Mouse (Mus musculus) fibroblast of lung, adult 2 months (primary cell): ENCODE results near the gene Stn1.

Experiments used
- DNase-seq: peaks from one replicate; pipeline ENCODE4 v3.0.0-alpha.2; 2011; ENCODE audit warnings: low read depth

Gene Stn1

DNA sequence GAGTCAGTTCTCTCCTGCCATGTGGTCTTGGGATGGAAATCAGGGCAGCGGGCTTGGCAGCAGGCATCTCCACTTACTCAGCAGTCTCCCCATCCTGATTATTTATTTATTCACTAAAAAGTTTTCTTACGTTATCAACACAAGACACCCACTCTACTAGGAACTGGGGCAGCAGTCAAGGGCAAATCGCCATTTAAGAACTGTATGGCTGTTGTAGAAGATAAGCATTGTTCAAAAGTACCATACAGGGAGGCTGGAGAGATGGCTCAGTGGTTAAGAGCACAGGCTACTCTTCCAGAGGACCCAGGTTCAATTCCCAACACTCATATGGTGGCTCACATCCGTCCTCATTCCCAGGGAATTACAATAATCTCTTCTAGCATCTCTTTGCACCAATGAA lies 65.5 kb downstream of the Stn1 start:
- no peak for DNase-seq

DNA sequence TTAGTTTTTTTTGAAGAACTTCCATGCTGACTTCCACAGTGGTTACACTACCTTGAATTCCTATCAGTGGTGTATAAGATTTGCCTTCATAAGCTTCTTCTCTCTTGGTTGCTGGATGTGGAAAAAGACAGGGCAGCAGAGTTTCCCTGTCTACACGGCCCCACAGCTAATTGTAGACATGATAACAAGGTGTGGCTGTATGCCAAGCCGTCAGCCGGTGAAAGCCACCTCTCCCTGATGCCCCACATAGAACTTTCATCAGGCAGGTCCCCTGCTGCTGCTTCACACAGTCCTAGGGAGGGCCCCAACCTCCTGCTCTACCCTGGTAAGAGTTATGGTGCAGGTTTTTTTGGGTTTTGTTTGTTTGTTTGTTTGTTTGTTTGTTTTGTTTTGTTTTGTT lies 68.6 kb downstream of the Stn1 start:
- DNase-seq, result no peak

DNA sequence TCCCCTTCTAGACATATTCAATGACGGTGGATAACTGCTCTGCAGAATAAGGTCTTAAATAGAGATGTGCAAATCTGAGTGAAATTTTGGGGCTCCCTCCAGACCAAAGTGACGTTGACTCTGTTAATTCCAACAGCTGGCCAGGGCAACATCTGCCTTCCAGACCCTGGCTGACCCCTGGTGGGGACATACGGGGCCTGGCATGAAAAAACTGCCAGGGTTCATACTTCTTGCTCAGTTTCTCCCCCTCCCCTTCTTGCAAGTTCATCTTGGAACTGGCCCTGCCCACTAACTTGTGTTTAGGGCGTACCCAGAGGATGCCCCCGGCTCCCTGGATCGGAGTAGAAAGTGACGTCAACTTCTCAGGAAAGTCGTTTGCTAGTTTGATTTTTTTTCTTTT lies 70.5 kb downstream of the Stn1 start:
- no peak for DNase-seq

DNA sequence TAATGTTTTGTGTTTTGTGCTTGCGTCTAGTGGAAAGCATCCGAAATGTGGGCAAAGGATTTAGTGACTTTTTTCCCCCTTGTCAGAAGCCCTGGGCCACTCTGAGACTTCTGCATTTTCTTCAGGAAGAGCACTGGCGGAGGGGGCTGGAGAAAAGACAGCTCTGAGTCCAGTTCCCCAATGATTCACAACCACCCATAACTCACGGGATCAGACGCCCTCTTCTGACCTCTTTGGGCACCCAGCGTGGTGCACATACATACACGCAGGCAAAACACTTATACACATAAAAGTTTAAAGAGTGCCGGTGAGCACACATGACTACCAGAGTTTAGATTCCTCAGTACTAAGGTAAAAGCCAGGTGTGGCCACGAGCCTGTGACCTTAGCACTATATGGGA lies 71.8 kb downstream of the Stn1 start:
- no peak for DNase-seq

DNA sequence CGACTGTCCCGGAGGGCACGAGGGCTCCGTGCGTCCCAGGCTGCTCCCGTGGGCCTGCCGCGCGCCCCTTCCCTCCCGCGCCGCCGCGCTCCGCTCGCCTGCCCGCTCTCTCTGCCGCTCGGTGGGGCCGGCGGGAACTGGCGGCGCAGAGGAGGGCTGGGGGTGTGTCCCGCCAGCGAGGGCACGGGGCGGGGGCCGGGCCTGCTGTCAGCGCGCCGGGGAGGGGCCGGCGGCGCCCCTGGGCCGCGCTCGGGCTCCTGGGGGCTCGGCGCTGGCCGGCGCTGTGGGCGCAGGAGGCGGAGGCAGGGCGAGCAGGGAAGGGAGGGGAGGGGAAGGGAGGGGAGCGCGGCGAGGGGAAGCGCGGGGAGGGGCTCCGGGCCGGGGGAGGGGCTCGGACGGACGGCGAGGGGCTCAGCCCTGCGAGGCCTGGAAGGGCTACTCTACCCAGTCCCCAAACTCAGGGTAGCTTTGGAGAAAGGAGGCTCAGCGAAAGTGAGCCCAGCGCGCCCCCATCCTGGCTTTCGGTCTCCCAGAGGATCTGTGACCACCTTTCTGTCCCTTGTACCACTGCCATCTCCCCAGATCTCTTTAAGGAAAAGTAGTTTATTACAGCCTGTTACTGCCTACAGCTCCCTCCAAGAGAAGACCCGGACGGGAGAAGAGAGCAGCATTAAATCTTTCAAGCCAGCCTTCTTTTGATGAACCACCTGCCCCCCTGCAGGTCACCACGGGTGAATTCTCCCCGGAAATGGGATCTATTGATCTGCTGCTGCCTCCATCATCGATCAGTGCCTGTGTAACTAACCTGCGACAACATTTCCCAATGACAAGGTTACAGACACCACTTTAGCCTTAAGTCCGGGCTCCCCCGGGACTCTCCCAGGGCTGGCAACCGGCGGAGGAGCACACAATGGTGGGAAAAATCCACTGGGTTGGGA lies 72.7 kb downstream of the Stn1 start, which contains the start of gene Sh3pxd2a:
Gene Sh3pxd2a, minus strand, starts transcription at position 98 of the 938 bp plus-strand sequence.
- DNase-seq, result no peak

DNA sequence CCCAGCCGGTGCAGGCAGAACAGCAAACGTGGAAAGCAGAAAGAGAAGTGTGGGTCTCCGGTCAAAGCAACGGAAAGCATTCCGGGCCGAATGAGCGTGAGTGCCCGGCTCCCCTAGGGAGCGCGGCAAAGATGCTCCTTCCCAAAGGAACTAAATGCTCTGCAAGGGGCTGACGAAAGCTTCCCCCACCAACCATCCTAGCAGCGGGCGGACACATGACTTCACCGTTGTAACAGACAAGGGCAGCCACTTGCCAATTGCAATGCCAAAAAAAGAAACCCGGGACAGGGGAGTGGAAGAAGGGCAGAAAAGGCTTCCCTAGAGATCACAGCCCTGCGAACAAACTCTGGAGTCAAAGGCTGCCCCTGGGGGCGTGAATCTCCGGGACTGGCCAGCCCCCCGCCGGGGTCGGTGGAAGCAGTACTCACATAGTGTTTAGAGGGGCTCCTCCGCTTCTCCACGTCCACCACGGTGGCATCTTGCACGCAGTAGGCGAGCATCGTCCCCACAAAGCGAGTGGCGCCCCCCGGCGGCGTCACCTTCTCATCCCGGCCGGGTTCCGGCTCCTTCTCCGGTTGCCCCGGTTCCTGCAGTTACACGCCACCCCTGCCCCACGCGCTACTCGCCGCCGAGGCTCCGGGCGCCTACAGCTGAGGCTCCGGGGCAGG lies 73.5 kb downstream of the Stn1 start:
- no peak for DNase-seq

DNA sequence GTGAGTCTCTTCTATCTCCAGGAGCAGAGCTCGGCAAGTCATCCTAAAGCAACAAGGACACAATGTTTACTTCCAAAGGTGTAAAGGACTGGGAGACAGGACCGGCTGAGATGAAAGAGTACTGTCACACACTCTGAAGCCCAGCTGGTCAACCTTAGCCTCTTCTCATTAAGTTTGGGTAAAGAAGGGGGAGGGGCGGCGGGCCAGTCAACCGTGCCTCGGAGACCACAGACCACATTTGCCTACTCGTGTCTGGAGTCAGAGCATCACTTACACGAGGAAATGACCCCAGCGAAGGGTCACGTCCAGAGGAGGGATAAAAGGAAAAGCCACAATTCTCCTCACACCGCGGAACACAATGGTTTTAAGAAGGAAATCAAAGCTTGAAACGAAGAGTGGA lies 74.1 kb downstream of the Stn1 start:
- DNase-seq, result no peak

DNA sequence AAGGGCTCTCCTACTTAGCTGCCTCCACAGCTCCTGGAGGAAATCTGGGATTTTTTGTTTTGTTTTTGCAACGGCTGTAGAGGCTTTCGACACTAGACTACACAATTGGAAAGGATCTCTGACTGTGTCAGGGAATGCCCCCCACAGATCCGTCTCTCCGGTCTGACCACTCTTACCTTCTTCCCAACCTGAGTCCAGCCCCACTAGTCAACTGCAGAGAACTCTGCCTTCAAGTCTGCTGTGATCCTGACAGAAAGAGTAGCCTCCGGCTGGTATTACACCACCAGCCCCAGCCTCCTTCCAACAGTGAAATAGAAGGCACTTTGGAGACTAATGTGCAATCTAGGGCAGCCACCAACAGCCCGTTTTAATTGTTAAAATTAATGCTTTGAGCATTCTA lies 74.6 kb downstream of the Stn1 start:
- DNase-seq, result no peak

DNA sequence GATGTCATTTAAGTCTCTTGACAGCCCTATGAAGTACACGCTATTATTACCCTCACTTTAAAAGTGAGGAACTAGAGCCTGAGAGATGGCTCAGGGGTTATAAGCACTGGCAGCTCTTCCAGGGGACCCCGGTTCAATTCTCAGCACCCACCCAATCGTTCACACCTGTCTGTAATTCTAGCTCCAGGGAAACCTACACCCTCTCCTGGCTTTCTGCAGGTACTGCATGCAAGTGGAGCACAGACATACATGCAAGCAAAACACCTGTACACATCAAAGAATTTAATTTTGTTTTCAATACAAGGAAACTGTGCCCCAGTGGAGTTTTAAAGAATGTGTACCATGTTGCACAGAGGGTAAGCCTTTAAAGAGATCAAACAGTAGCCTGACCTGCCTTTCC lies 75.5 kb downstream of the Stn1 start:
- no peak for DNase-seq

DNA sequence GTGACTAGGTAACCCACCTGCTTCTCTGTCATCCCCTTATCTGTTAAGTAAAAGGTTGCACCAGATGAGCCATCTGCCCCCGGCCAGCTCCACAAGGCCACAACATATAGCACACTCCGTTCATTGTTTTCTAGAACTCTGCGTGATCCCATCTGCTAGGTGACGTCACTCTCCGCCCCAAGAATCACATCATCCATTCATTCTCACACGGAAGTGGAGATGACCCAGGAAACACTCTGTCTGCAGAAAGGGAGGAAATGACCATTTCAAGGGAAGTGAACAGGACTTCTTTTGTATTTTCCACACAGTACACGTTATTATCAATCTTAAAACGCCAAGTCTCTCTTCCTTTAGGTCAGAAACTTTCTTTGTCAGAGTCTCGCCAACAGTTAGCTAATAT lies 75.9 kb downstream of the Stn1 start:
- no peak for DNase-seq

DNA sequence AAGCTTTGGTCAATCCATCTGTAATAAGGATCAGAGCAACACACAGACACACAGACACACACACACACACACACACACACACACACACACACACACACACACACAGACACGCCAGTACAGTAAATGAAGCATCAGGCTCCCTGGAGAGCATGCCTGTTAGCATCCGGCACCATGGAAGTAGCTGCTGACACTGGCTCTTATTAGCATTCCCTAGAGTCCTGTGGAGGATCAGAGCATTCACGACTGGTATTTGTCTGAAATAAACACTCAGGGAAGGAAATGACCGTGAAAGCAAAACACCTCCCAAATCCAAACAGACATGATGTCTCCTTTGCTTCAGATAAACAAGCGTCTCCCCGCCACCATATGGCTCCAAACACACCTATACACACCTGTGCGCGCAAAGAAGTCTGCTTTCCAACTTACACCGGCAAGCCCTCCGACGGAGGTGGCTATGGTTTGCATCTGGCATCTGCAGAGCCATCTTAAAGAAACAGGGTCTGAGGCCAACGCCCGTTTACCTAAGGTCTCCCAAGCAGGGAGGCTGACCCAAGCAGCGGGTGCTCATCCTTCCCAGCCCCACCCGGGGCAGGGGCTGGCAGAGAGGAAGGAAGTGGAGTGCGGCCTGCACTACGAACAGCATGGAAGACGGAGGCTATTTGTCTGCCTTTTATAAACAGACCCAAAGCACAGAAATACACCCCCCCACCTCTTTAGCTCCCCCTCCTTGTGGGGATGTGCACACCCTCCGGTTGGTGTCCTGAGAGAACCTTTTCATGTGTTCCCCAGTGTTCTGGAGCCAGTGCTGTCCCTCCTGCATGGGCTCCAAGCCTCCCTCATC lies 77.0 kb downstream of the Stn1 start:
- no peak for DNase-seq

DNA sequence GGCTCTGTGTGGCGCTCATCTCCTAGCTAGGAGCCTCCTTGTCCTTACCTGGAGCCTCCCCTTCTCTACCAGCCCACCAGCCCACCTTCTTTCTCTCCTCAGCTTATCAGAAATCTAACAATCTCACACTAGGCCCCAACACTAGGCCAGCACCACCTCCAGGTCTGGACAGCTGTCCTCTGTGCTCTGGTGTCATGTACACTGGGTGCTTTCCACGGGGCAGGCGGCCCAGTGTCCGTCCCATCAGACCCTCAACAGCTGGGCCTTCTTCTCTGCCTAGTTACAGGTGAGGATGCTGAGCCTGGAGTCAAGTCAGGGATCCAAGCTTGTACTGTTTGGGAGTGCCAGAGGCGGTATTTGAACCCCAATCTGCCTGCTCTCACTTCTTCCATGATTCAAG lies 78.1 kb downstream of the Stn1 start:
- DNase-seq, result no peak

DNA sequence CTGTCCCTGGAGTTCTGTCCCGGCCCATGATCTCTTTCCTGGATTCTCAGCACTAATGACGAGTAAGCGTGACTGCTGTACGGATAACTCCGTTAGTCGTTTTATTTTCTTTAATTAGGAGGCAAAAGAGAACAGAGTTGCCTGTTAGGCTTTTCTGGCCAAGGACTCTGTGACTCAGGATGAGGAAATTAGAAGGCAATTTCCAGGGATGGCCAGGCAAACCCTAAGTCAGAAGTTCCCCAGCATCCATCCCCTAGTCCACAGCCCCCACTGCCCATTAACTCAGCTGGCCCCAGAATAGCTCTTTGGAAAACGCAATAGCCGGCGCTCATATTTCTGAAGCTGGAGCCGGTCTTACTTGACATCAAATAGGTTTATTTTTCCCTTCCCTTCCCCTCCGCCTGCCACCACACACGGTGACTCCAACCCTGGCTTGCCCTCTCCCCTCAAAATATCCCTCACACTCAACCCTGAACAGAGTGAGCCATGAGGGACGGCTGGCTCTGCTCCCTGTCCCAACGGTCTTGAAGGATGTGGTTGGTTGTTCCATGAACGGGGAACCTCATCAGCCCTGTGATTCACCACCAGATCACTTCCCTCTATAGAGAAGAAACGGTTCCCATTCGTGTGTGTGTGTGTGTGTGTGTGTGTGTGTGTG lies 78.7 kb downstream of the Stn1 start:
- peak; percentile 73 for DNase-seq

DNA sequence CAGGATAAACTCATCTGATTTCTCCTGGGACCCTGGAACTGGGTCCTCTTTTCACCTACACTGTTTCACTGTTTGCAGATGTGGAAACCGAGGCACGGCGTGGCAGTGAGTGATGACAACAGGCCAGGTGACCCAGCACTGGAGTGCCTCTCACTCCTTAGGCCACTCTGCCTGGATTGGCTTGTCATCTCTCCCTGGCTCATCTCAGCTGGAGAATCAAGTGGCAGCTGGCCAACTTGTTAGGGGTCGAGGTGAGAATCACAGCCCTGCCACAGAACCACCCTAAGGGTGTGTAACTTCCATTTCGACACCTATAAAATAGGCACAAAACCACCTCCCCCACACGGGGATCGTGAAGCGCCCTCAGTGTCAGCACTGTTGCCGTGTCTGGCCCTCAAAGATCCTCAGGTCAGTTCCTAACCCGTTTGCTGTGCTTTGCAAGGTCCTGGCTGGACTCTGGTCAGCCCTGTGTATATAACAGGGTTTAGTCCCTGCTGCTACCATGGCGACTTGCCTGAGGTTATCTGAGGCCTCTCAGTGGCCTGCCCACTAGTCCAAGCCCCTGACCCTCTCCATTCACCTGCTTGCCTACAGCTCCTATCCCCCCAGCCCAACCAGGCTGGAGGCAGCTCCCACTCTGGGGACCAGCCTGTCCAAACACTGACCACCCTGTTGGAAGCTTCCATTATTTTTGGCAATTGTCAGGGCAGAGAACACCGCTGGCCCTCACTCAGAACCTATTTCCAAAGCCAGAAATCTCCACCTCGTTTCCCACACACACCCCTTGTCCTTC lies 79.4 kb downstream of the Stn1 start:
- DNase-seq, result no peak

DNA sequence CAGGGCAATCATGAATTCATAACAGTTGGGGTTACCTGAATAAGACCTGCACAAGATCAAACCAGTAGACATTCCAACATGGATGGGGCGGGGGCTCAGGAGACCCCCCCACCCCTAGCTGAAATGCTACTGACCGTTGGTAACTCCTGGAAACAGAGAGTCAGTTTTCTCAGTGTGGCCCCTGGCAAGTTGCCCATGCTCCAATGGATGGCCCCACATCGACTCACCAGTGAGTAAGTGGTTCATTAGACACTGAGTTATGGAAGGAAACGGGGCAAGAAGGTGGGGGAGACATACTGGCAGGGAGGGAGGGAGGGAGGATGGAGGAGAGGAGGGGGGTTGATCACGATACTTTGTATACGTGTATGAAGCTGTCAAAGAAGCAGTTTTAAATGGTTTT lies 81.3 kb downstream of the Stn1 start:
- DNase-seq, result no peak

DNA sequence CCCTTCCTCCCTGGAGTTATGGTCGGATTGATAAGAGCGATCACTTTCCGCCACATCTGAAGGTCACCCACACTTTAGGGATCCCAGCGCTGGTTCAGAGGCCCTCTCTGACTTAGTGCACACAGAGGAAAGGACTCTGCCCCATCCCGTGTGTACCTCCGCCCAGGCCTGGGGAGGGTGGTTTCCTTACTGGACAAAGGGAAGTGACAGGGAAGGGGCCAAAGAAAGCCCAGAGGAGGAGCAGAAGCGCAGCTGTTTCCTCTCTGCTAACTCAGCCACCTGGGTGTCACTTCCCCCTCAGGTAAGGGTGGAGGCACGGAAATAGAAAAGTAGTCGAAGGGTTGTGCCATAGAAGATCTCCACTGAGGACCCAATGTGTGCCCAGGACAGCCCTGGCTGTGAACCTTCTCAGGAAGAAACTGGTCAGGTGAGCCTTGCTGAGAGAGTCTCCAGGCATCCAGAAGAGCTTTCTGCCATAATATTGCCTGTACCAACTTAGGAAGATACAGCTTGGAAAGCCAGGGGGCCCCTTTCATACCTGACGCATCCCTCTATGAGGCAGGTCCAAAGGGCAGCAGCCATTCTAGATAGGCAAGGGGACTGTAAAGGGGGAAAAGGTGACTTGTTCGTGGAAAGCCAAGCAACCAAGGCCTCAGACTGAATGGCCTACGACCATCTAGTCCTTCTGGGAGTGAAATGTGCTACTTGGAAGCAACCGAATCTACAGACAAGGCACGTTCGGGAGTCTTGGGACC lies 82.1 kb downstream of the Stn1 start:
- DNase-seq, result no peak

DNA sequence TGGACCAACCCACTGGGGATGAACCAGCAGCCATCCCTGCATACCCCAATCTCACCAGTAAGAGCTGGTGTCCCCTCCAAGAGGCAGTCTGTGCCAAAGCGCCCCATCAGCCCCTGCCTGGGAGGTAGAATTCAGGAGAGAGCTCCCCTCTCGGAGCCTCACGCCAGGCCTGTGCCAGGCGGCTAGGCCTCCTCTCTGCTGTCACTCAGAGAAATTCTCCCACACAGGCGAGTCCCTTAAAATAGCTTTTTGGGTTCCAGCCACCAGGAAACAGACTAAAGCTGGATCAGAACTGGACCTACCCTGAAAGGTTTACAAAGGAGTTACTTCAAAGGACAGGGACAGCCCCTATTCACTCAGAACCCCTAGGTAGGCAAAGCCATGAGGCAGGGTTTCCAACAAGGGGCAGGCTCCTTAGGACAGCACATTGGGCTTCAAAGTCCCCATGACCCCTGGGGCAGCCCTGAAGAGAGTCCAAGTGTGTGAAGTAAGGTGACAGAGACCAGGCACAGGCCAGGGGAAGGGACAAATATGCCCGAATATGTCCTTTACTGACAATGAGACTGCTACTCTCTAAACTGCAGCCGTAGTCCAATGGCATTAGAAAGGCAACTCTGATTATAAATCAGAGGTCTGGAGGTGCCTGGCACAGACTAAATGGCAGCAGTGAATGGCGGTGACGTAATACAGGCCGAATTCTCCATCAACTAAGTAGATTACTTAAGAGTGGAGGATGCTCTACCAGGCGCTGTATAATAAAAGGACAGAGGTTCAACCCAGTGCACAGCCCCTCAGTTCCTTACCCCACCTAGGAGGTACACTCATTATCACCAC lies 82.9 kb downstream of the Stn1 start:
- no peak for DNase-seq

DNA sequence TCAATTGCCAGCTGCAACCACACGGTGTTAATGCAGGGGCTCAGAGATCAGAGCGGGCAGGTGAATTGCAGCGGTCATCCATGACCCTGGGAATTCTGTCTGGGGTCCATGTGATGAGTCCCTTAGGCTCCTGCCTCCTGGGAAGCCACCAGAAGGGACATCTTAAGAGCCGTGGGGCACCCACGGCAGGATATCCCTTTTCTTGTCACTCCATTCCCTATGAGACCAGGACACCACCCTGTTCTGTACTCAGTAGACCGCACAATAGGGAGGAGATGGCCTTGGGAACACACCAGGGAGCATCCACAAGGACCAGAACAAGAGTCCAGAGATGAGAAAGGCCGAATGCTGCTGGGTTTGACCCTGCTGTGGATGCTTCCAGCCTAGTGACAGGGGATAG lies 84.0 kb downstream of the Stn1 start:
- DNase-seq, result no peak

DNA sequence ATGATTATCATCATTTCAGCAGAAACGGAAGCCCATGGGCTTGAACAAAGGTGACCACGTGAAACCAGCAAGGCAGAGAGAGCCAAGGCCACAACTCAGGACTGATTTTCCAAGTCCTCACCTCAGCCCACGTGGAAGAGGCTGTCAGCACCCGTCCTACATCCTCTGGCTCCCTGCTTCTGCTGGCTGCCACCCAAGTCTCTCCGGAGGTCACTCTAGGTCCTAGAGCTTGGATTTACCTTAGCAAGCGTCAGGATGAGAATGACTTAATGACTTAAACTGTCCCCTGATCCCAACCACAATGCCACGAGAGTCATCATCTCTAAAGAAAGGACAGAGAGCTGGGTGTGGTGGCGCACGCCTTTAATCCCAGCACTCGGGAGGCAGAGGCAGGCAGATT lies 84.6 kb downstream of the Stn1 start:
- no peak for DNase-seq

DNA sequence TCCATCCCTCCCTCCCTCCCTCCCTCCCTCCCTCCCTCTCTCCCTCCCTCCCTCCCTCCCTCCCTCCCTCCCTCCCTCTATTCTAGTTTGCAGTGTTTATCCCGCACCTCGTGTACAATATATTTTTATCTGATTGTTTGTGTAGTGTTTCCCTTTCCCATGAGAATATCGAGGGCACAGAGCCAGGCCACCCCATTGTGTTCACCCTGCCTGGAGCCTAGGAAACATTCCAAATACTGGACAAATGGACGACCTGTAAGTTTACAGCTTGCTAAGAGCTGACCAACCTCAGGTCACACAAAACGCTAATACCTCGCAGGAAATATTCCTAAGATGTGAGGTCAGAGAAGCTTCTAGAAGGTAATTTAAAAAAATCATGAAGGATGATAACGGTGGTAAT lies 85.1 kb downstream of the Stn1 start:
- DNase-seq, result no peak
